Mouse (Mus musculus): ENCODE results near the gene Glis2.

DNA sequence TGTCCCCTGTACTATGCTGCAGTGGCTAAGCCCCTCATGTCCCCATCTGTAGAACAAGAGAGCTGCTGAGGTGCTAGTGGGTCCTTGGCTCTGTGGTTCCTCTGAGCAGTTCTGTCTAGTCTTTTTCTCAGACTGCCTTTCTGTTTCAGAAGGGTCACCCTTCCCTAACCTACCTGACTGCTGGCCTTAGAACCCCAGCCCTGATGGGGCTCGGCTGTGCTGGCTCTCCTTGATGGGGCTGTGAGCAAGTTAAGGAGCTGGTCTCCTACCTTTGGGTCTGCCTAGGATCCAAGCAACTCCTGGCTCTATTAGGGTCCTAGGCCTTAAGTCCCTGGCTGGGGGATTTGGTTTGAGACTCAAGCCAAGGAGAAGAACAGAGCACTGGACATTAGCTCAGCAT is 20.8 kb downstream of the Glis2 start:
- no peak for TF ChIP-seq POLR2A (IDR thresholded peaks at IDR 0.05; ENCODE audit: borderline replicate concordance, insufficient read depth, low read length)
- no peak for TF ChIP-seq CTCF (IDR thresholded peaks at IDR 0.05; ENCODE audit: borderline replicate concordance, insufficient read depth, low read depth, low read length)
